Mouse (Mus musculus): Measurements from ENCODE around the gene Ankrd42.

DNA sequence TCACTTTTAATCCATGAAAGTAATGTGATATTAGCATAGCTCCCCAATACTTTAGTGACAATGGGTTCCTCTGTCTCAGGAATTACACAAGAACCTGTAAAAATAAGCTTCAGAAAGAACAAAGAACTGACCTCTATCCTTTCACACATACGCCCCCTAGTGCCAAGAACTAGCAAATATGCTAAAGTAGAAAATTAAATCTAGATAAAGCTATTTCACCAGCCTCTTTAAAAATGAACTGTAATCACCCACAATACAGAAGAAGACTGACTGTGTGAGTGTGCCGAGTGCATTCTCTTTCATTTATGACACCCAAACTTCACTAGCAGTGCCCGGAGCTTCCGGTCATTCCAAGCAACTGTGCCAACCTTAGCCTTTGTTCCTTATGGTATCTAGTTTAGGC, 86.0 kb downstream of the Ankrd42 start:
- TF ChIP-seq NRF1 (IDR thresholded peaks at IDR 0.05; ENCODE audit: insufficient read depth, low read depth, low read length, poor library complexity, severe bottlenecking) (no peak), CTCF (IDR thresholded peaks at IDR 0.05 in 2 of 3, conservative IDR thresholded peaks at IDR 0.05 in 1 of 3; ENCODE audit: control insufficient read depth in 1 of 3, insufficient read depth in 1 of 3, low read depth in 2 of 3, low read length in 3 of 3, poor library complexity in 1 of 3, severe bottlenecking in 1 of 3) (peak; percentile 3 to 70 (median 45); a peak in 4 of 6 replicates), USF1 (IDR thresholded peaks at IDR 0.05; ENCODE audit: low read depth, low read length) (no peak), SIN3A (IDR thresholded peaks at IDR 0.05; ENCODE audit: low read length) (no peak), TAL1 (IDR thresholded peaks at IDR 0.05; ENCODE audit: low read length) (no peak), GABPA (IDR thresholded peaks at IDR 0.05; ENCODE audit: low read depth, low read length) (no peak), ZMIZ1 (IDR thresholded peaks at IDR 0.05; ENCODE audit: low read depth, low read length) (no peak), UBTF (IDR thresholded peaks at IDR 0.05; ENCODE audit: borderline replicate concordance, insufficient read depth, low read depth, low read length) (no peak), GATA1 (IDR thresholded peaks at IDR 0.05; ENCODE audit: low read depth, low read length) (peak; percentile 44; the same call in 1 of the 2 replicates), ZNF384 (IDR thresholded peaks at IDR 0.05; ENCODE audit: low read depth, low read length) (no peak)

All from MEL (cell line).